Mouse (Mus musculus) CH12.LX (cell line): Measurements from ENCODE around the gene Pygl. TPM values are rescaled to one million over a fixed set of nuclear protein-coding genes. Genes with fewer than 3 reads are reported as not detected.
"Not testable (repeated sequence)": the region's sequence is repeated elsewhere in the genome, so short reads cannot be mapped to it uniquely, and the experiment has no call there.

Experiments used
- DNase-seq: peaks from one replicate; pipeline ENCODE4 v3.0.0-alpha.2; 2013; ENCODE audit errors: extremely low read depth
- H3K27ac ChIP-seq: 2 replicates; pipeline ENCODE4 v1.5.1; 2012; ENCODE audit warnings: low read depth, mild to moderate bottlenecking, control low read depth, moderate library complexity; ENCODE audit not compliant: insufficient read depth
- H3K27me3 ChIP-seq: replicated peaks from 2 replicates; pipeline ENCODE3; 2012; ENCODE audit warnings: inconsistent platforms
- H3K36me3 ChIP-seq, 2 experiments: replicated peaks in 1 of 2; 2 replicates each; pipeline versions ENCODE3 to v1.6.1; 2012; ENCODE audit warnings: inconsistent platforms in 1 of 2, low read length in 1 of 2, mild to moderate bottlenecking in 1 of 2, mixed read lengths in 1 of 2, moderate library complexity in 1 of 2; ENCODE audit not compliant: control insufficient read depth in 1 of 2, insufficient read depth in 1 of 2
- H3K4me1 ChIP-seq, 2 experiments: 2 replicates each; pipeline ENCODE4 v1.6.1; 2012; ENCODE audit warnings: inconsistent platforms in 1 of 2, moderate library complexity in 1 of 2; ENCODE audit not compliant: insufficient read depth in 2 of 2, control insufficient read depth in 1 of 2
- H3K4me2 ChIP-seq: 2 replicates; pipeline ENCODE4 v1.6.1; 2012; ENCODE audit warnings: low read depth, mild to moderate bottlenecking, control low read depth; ENCODE audit not compliant: poor library complexity, insufficient read depth, severe bottlenecking
- H3K4me3 ChIP-seq, 3 experiments: fragments of 150-350 bp in 1 of 3; sonication (generic) in 1 of 3; replicated peaks in 1 of 3; 2 replicates each; pipeline versions ENCODE3 to v1.5.1; 2011 to 2012; ENCODE audit warnings: low read depth in 2 of 3, low read length in 2 of 3, mild to moderate bottlenecking in 2 of 3, moderate library complexity in 2 of 3, control low read depth in 1 of 3, improper control_type of control experiment in 1 of 3, inconsistent platforms in 1 of 3, mixed read lengths in 1 of 3; ENCODE audit not compliant: poor library complexity in 1 of 3
- H3K79me2 ChIP-seq: replicated peaks from 2 replicates; pipeline ENCODE4 v1.6.1; 2012; ENCODE audit warnings: mild to moderate bottlenecking, moderate library complexity; ENCODE audit not compliant: control insufficient read depth, poor library complexity, insufficient read depth, severe bottlenecking; ENCODE audit errors: extremely low read depth
- H3K9ac ChIP-seq: 2 replicates; pipeline ENCODE4 v1.6.1; 2012; ENCODE audit warnings: low read depth, mild to moderate bottlenecking, control low read depth, moderate library complexity; ENCODE audit not compliant: insufficient read depth
- H3K9me3 ChIP-seq: replicated peaks from 2 replicates; pipeline ENCODE3; 2012; ENCODE audit warnings: low read length, inconsistent platforms, mixed read lengths
- BHLHE40 ChIP-seq: IDR thresholded peaks from 2 replicates; pipeline ENCODE4 v1.6.1; 2011; ENCODE audit warnings: mild to moderate bottlenecking, low read depth, low read length, improper control_type of control experiment
- E2F4 ChIP-seq: IDR thresholded peaks from 2 replicates; pipeline ENCODE4 v1.6.1; 2011; ENCODE audit warnings: low read depth, low read length, improper control_type of control experiment; ENCODE audit not compliant: insufficient replicate concordance
- ELF1 ChIP-seq: IDR thresholded peaks from 2 replicates; pipeline ENCODE4 v1.6.1; 2014; ENCODE audit warnings: low read depth, mild to moderate bottlenecking, inconsistent platforms, low read length, improper control_type of control experiment
- EP300 ChIP-seq: IDR thresholded peaks from 2 replicates; pipeline ENCODE4 v1.6.1; 2011; ENCODE audit warnings: low read length, improper control_type of control experiment
- GABPA ChIP-seq: IDR thresholded peaks from 2 replicates; pipeline ENCODE4 v1.6.1; 2012; ENCODE audit warnings: low read depth, low read length, improper control_type of control experiment, inconsistent platforms; ENCODE audit not compliant: insufficient replicate concordance
- JUND ChIP-seq: conservative IDR thresholded peaks from 2 replicates; pipeline ENCODE4 v1.6.1; 2011; ENCODE audit warnings: low read depth, low read length, improper control_type of control experiment
- KAT2A ChIP-seq: IDR thresholded peaks from 2 replicates; pipeline ENCODE4 v1.6.1; 2012; ENCODE audit warnings: low read length, improper control_type of control experiment, inconsistent platforms; ENCODE audit not compliant: insufficient replicate concordance
- MAZ ChIP-seq: IDR thresholded peaks from 2 replicates; pipeline ENCODE4 v1.6.1; 2012; ENCODE audit warnings: low read depth, mild to moderate bottlenecking, inconsistent platforms, low read length, improper control_type of control experiment, moderate library complexity
- MYC ChIP-seq: IDR thresholded peaks from 2 replicates; pipeline ENCODE4 v1.6.1; 2011; ENCODE audit warnings: low read depth, mild to moderate bottlenecking, improper control_type of control experiment, low read length
- NRF1 ChIP-seq: IDR thresholded peaks from 2 replicates; pipeline ENCODE4 v1.6.1; 2014; ENCODE audit warnings: low read depth, mild to moderate bottlenecking, inconsistent platforms, low read length, improper control_type of control experiment, moderate library complexity
- PAX5 ChIP-seq: IDR thresholded peaks from 2 replicates; pipeline ENCODE4 v1.6.1; 2012; ENCODE audit warnings: low read length, inconsistent platforms, mixed read lengths
- POLR2A ChIP-seq: IDR thresholded peaks from 2 replicates; pipeline ENCODE4 v1.6.1; 2011; ENCODE audit warnings: low read depth, mild to moderate bottlenecking, improper control_type of control experiment, low read length
- RCOR1 ChIP-seq: conservative IDR thresholded peaks from 2 replicates; pipeline ENCODE4 v1.6.1; 2012; ENCODE audit warnings: low read depth, mild to moderate bottlenecking, inconsistent platforms, low read length, improper control_type of control experiment
- SIN3A ChIP-seq: IDR thresholded peaks from 2 replicates; pipeline ENCODE4 v1.6.1; 2012; ENCODE audit warnings: low read length, improper control_type of control experiment, inconsistent platforms
- SMC3 ChIP-seq: IDR thresholded peaks from 2 replicates; pipeline ENCODE4 v1.6.1; 2011; ENCODE audit warnings: low read depth, low read length, improper control_type of control experiment
- TCF12 ChIP-seq: IDR thresholded peaks from 2 replicates; pipeline ENCODE4 v1.6.1; 2014; ENCODE audit warnings: low read depth, mild to moderate bottlenecking, inconsistent platforms, low read length, improper control_type of control experiment
- UBTF ChIP-seq: IDR thresholded peaks from 2 replicates; pipeline ENCODE4 v1.6.1; 2012; ENCODE audit warnings: low read depth, mild to moderate bottlenecking, inconsistent platforms, low read length, improper control_type of control experiment, moderate library complexity
- USF1 ChIP-seq: IDR thresholded peaks from 2 replicates; pipeline ENCODE4 v1.6.1; 2014; ENCODE audit warnings: low read depth, mild to moderate bottlenecking, inconsistent platforms, low read length, improper control_type of control experiment
- ZC3H11A ChIP-seq: IDR thresholded peaks from 2 replicates; pipeline ENCODE4 v1.6.1; 2012; ENCODE audit warnings: low read depth, mild to moderate bottlenecking, inconsistent platforms, low read length, improper control_type of control experiment
- ZKSCAN1 ChIP-seq: IDR thresholded peaks from 2 replicates; pipeline ENCODE4 v1.6.1; 2012; ENCODE audit warnings: low read depth, inconsistent platforms, low read length, improper control_type of control experiment, borderline replicate concordance
- ZMIZ1 ChIP-seq: IDR thresholded peaks from 2 replicates; pipeline ENCODE4 v1.6.1; 2012; ENCODE audit warnings: low read depth, mild to moderate bottlenecking, inconsistent platforms, low read length, improper control_type of control experiment
- dilution Hi-C: fragments of 300-500 bp; cut with MboI; formaldehyde crosslinking; loops from 2 replicates; pipeline ENCODE4 v1.14.3; 2020; ENCODE audit warnings: low sequenced_read_pairs; ENCODE audit not compliant: extremely low pct_unique_long_range_greater_than_20kb, extremely low pct_ligation_motif_present
- in situ Hi-C: fragments of 300-500 bp; cut with MboI; formaldehyde crosslinking; loops from 3 replicates; pipeline ENCODE4 v1.14.3; 2019; ENCODE audit warnings: low sequenced_read_pairs, low pct_ligation_motif_present, low pct_unique_long_range_greater_than_20kb, mixed read lengths
- polyA plus RNA-seq: library from polyadenylated mRNA; unstranded; fragments of >175 nt; gene quantifications from 2 replicates; pipeline ENCODE4 v1.2.1, GENCODE M21; 2012; ENCODE audit warnings: low read depth; ENCODE audit not compliant: insufficient read length
- total RNA-seq, 2 experiments: library from RNA; depleted of rRNA; stranded (reverse); fragments of 300-350 nt in 1 of 2; fragments of >200 nt in 1 of 2; gene quantifications; 2 replicates each; pipeline ENCODE4 v1.2.3; 2012 to 2014

Pygl gene
- total and polyA plus RNA-seq, 3 experiments = 1.1 to 8.5 (median 3.1) TPM

GRCm38 (mm10) chr12:70192267-70192727 lies 39.0 kb downstream of the Pygl start:
- H3K36me3 ChIP-seq = peaks cover 0 to 3% of the 10 kb centered on the region in 2 experiments
- no peaks in the 10 kb centered on the region for H3K9me3 ChIP-seq
- no peak for DNase-seq
- in situ Hi-C loops (no loop called here), dilution Hi-C loops (no loop called here)
- H3K4me3 ChIP-seq = no peak overlapping the region
- H3K9ac ChIP-seq = no peak overlapping the region
- TF ChIP-seq KAT2A (no peak), SIN3A (no peak), USF1 (no peak), ZKSCAN1 (no peak), MYC (no peak), ZC3H11A (no peak), E2F4 (no peak), ELF1 (no peak), MAZ (no peak), UBTF (no peak), ZMIZ1 (no peak)
- peaks cover 2 to 6% of the 10 kb centered on the region in 2 experiments; a peak in 1 of 4 replicates for H3K4me1 ChIP-seq
- no peak overlapping the region for H3K27ac ChIP-seq
- no peaks in the 10 kb centered on the region for H3K27me3 ChIP-seq
- H3K4me2 ChIP-seq = no peak overlapping the region
- H3K79me2 ChIP-seq = no peaks in the 10 kb centered on the region

- H3K4me2 ChIP-seq = no peak overlapping the region
- H3K9ac ChIP-seq = no peak overlapping the region
- DNase-seq = no peak
- peaks cover 6% of the 10 kb centered on the region for H3K9me3 ChIP-seq
- no peak overlapping the region for H3K27ac ChIP-seq
- no peaks in the 10 kb centered on the region for H3K36me3 ChIP-seq
- in situ Hi-C loops = no loop called here
- H3K79me2 ChIP-seq = no peaks in the 10 kb centered on the region
- H3K27me3 ChIP-seq = no peaks in the 10 kb centered on the region
- no peaks in the 10 kb centered on the region for H3K4me1 ChIP-seq
- no peak overlapping the region for H3K4me3 ChIP-seq
- no peak for TF ChIP-seq PAX5
- no peak for TF ChIP-seq ZC3H11A
- no peak for TF ChIP-seq ZKSCAN1
- TF ChIP-seq RCOR1 = no peak
- TF ChIP-seq SIN3A = no peak
- TF ChIP-seq POLR2A = no peak
- TF ChIP-seq EP300 = no peak
- TF ChIP-seq MYC = no peak
- TF ChIP-seq BHLHE40 = no peak
- no peak for TF ChIP-seq SMC3
- no peak for TF ChIP-seq TCF12
- no peak for TF ChIP-seq GABPA
- no peak for TF ChIP-seq JUND
- TF ChIP-seq NRF1 = no peak
- dilution Hi-C loops = no loop called here
These were observed 47.0 kb downstream of the Pygl start for GRCm38 (mm10) chr12:70184173-70184783.

- H3K9ac ChIP-seq, H3K9me3 ChIP-seq, DNase-seq, H3K27me3 ChIP-seq, H3K4me1 ChIP-seq, H3K79me2 ChIP-seq, in situ Hi-C loops, H3K36me3 ChIP-seq, H3K4me2 ChIP-seq, dilution Hi-C loops, H3K27ac ChIP-seq, H3K4me3 ChIP-seq: not testable (repeated sequence)
These were observed 47.8 kb downstream of the Pygl start for GRCm38 (mm10) chr12:70183507-70183906.
